Mouse (Mus musculus) 416B (cell line): ENCODE measurements around the gene Mcpt9.
A peak's percentile ranks its signal among the peaks of the same experiment; 100 is the strongest.
"Not testable (repeated sequence)": the region's sequence is repeated elsewhere in the genome, so short reads cannot be mapped to it uniquely, and the experiment has no call there.

Source experiments
- DNase-seq: peaks from one replicate; pipeline ENCODE4 v3.0.0; 2011; ENCODE audit warnings: low read depth

Mcpt9 gene

GRCm38 (mm10) chr14:56030395-56030794, at the start of gene Mcpt9:
TSS of gene Mcpt9 (minus strand) at chr14:56030495.
- not testable (repeated sequence) for DNase-seq

GRCm38 (mm10) chr14:56062213-56062612, 31.9 kb upstream of the Mcpt9 start, which contains the start of gene Mcpt4:
TSS of gene Mcpt4 (minus strand) at chr14:56062313.
- not testable (repeated sequence) for DNase-seq

- DNase-seq, result peak; percentile 90
Observed at GRCm38 (mm10) chr14:56057722-56058121, 27.4 kb upstream of the Mcpt9 start.

- DNase-seq, result peak; percentile 78
Observed at GRCm38 (mm10) chr14:56055408-56055807, 25.1 kb upstream of the Mcpt9 start.

GRCm38 (mm10) chr14:56041792-56042191, 11.5 kb upstream of the Mcpt9 start, which contains the start of gene Mcpt2:
TSS of gene Mcpt2 (plus strand) at chr14:56042041.
- DNase-seq, result not testable (repeated sequence)

- DNase-seq, result peak; percentile 57
Observed at GRCm38 (mm10) chr14:56034433-56034832, 4.1 kb upstream of the Mcpt9 start.

GRCm38 (mm10) chr14:56021305-56021704, 9.0 kb downstream of the Mcpt9 start:
- DNase-seq, result not testable (repeated sequence)

- DNase-seq, result peak; percentile 18
Observed at GRCm38 (mm10) chr14:56019446-56019845, 10.8 kb downstream of the Mcpt9 start.

- DNase-seq, result not testable (repeated sequence)
Observed at GRCm38 (mm10) chr14:56017671-56018070, 12.6 kb downstream of the Mcpt9 start, which contains the start of gene Mcpt1. TSS of gene Mcpt1 (plus strand) at chr14:56017971.

GRCm38 (mm10) chr14:56013924-56014323, 16.4 kb downstream of the Mcpt9 start:
- DNase-seq, result peak; percentile 22

- no peak for DNase-seq
Observed at GRCm38 (mm10) chr14:56013147-56013546, 17.1 kb downstream of the Mcpt9 start.

- not testable (repeated sequence) for DNase-seq
Observed at GRCm38 (mm10) chr14:55987464-55987863, 42.8 kb downstream of the Mcpt9 start.
